Mouse (Mus musculus): Measurements from ENCODE around the gene Wdr1.

Gene Wdr1

DNA sequence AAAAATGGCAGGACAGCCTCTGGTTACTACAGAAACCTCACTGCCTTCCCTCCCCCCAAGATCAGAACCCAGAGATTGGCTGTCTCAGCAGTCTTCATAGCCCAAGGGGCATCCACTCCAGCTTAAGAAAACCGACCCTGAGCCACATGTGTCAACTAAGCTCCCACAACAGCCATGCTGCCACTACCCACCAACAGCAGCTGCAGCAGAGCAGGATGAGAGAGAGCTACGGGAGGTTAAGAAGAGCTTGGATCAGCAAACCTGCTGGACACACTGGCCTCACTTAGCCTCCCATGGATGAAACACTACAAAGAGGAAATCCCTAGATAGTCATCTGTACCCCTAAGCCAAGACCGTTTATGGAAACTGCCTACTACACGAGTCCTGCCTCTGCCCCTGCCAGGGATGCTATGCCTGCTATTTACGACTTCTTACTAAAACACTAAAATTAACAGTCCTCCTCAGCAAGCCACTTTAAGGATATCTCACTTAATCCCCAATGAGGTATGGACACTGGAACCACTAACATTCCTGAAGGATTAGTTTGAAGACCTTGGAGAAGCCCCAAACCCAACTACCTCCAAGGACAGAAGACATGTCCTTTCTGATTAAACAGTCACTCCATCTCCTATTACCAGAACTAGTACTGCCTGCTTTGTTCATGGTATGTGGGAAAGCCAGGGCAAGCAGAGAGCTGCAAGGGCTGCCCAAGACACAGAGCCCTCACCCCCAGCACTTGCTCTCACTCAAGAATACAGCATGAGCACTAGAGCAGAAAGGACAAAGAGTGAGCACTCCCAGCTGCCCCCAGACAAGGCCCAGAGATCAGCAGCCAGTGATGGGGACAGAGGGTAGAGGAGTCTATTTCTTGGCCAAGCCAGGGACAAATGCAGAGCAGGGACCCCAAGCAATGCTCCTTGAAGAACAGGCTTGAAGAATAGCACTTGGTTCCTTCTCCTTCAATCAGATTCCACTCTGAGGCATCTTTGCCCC, 18.3 kb downstream of the Wdr1 start:
- DNase-seq (ENCODE audit: low spot score), result no peak

DNA sequence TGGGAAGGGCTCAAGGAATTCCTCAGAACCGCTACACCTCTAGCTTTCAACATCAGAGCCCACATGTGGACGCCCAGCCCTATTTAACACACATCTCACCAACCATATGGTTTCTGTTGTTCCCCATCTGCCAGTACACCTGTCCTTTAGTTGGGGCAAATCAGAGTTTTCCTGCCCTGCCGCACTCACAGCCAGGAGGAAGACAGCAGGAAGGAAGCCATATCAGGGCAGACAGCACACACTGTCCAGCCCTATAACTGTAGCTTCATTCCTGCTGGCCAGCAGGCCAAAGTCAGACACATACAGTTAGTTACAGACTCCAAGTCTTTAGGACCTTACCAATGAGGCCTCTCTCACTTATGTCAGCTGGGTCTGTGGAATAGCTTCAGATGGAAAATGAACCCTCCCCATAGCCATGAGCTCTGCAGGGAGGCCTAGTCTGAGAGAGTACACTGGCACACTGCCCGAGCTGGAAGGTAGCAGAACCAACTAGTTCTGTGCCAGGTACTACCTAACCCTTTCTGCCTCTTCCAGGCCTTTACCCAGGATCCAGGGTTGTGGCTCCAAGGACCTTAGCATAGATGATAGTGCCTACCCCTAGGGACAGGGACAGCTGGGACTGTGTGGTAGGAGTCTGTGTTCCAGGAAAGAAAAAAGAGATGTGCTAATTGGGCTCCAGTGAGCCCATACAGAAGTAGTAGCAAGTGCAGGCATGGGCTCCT, 19.4 kb downstream of the Wdr1 start:
- DNase-seq (ENCODE audit: low spot score), result peak; percentile 28

GRCm38 (mm10) chr5:38541728-38542127, 21.3 kb downstream of the Wdr1 start:
- DNase-seq (ENCODE audit: low spot score), result no peak

DNA sequence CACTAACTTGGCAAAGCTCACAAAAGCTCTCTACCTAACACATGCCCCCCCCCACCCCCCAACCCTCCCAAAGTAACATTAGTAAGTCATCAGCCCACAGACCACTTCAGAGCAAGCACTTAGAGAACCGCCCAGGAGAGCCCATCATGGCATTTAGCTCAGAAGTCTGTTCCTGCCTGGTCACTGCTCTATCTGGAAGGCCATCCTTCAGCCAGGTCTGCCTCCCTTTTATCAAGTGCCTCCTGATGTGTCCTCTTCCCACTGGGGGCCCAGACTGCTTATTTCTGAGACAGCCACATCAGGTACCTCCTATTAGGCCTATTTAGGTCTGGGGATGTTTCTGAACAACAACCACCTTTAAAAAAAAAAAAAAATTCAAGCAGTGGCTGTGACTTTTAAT, 22.1 kb downstream of the Wdr1 start:
- no peak for DNase-seq (ENCODE audit: low spot score)

GRCm38 (mm10) chr5:38538508-38538907, 24.5 kb downstream of the Wdr1 start:
- DNase-seq (ENCODE audit: low spot score), result no peak

GRCm38 (mm10) chr5:38537845-38538244, 25.2 kb downstream of the Wdr1 start:
- no peak for DNase-seq (ENCODE audit: low spot score)

DNA sequence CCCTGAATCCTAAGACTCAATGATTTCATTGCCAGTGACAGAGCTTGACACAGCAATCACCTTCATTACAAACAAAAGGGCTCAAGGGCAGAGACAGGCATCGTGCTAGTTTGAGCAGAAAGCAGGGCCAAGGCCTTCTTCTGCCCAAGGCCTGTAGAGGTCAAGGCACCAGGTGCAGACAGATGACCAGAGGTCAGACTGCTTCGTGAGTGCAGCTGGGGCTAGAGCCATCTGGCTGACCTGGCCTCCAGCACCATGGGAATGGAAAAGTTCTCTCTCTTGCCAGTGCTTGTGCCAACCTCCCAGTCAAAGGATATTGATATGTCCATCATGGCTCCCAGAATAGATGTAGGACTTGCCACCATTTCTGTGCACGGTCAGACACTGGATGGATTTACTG, 26.2 kb downstream of the Wdr1 start:
- no peak for DNase-seq (ENCODE audit: low spot score)

GRCm38 (mm10) chr5:38532084-38532483, 30.9 kb downstream of the Wdr1 start:
- no peak for DNase-seq (ENCODE audit: low spot score)

DNA sequence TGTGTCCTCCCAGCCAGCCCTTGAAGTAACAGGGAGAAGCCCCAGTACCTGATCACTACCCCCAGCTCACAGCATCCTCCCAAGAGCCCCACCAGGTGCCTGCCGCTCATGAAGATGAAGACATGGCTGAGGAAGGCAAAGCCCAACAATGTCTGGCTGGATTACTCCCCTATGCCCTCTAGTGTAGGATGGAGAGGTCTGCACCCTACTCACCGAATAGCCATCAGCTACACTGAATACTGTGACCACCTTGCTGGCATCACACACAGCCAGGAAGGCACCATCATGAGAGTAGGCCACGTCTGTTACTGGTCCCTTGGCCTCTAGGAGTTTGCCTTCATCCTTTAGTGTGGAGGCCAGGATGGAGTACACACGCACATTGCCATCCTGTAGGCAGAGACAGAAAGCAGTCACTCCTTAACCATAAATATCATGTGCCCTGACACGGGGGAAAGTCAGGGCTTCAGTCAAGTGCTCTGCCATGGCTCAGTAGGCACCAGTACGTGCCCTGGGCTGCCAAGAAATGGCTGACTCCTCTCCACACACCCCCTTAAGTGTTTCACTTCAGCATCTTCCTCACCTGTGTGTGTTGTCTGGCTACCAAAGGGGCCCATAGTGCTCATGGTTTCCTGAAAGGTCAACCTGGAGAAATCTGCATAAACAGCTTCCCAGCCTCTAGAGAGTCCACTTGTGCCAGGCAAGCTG, 33.1 kb downstream of the Wdr1 start:
- no peak for DNase-seq (ENCODE audit: low spot score)

- no peak for DNase-seq (ENCODE audit: low spot score)
These were observed 40.0 kb downstream of the Wdr1 start for GRCm38 (mm10) chr5:38522977-38523376.

DNA sequence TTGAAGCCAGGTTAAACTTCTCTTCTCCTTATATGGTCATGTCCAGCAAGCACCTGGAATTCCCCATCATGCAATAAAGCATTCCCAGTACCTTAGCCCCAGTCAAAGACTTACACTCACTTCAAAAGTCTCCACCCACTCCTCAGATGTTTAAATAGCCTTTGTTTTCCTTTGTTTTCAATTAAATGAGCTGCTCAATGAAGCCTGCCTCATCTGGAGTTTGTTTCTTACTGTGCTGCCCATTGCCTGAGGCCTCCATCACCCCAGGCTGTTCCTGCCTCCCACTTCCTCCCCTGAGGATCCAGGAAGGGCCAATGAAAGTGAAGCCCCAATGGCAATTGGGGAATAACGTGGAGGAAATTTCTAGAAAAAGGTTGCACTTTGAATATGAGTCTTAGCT, 42.2 kb downstream of the Wdr1 start:
- DNase-seq (ENCODE audit: low spot score), result no peak

GRCm38 (mm10) chr5:38516267-38516666, 46.8 kb downstream of the Wdr1 start:
- DNase-seq (ENCODE audit: low spot score), result peak; percentile 15

GRCm38 (mm10) chr5:38512991-38513390, 50.0 kb downstream of the Wdr1 start:
- no peak for DNase-seq (ENCODE audit: low spot score)

GRCm38 (mm10) chr5:38509568-38509967, 53.5 kb downstream of the Wdr1 start:
- DNase-seq (ENCODE audit: low spot score), result no peak

GRCm38 (mm10) chr5:38505435-38505765, 57.6 kb downstream of the Wdr1 start:
- DNase-seq (ENCODE audit: low spot score), result no peak

DNA sequence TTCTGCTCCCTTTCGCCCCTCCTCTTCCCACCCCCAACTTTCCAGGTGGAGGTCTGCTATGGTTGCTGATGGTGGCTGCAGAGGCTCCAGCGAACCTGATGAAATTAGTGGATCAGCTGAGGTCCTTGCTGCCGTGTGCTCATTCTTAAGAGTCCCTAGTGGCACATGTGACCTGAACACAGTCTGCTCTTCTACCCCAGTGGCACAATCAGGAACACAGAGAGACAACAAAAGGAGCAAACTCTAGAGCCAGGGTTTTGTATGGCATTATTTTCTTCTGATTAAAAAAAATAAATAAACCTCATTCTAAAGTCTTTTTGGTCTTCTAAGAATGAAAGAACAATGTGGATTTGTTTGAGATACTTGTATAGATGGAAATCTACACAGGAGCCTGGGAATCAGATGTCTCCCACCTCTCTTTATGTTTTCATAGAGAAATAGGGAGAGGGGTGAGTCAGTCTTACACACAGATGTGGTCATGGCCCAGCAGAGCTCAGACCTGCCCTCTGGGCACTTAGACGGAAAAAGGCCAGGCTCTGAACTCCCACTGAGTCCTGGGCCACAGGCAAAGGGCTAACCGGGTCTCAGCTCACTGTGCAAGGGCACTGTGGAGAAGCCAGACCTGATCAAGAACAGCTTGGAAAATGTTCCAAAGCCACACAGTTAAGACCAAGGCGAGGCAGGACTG, 58.1 kb downstream of the Wdr1 start:
- DNase-seq (ENCODE audit: low spot score), result no peak

GRCm38 (mm10) chr5:38504116-38504515, 58.9 kb downstream of the Wdr1 start:
- no peak for DNase-seq (ENCODE audit: low spot score)

GRCm38 (mm10) chr5:38502992-38503391, 60.0 kb downstream of the Wdr1 start, which contains the start of gene Slc2a9:
Slc2a9 (minus strand) TSS chr5:38503143.
- DNase-seq (ENCODE audit: low spot score), result no peak

DNA sequence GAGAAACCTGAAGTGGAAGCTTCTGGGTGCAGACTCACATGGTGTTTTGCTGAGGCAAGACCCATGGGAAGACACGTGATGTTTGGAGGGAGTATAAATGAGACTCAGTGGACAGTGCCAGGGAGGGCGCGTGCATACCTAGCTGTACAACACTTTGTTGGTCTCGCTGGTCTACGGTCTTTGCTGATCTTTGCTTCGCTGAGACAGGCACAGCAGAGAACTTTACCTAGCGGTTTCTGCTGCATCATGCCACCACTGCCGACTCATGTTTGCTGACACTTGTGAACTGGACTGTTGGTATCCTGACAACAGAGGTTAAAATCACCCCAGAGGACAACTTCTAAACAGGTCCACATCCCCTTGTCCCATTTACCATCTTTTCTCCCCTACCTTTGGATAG, 63.0 kb downstream of the Wdr1 start:
- DNase-seq (ENCODE audit: low spot score), result no peak

- DNase-seq (ENCODE audit: low spot score), result no peak
These were observed 63.7 kb downstream of the Wdr1 start for GRCm38 (mm10) chr5:38499316-38499811.

DNA sequence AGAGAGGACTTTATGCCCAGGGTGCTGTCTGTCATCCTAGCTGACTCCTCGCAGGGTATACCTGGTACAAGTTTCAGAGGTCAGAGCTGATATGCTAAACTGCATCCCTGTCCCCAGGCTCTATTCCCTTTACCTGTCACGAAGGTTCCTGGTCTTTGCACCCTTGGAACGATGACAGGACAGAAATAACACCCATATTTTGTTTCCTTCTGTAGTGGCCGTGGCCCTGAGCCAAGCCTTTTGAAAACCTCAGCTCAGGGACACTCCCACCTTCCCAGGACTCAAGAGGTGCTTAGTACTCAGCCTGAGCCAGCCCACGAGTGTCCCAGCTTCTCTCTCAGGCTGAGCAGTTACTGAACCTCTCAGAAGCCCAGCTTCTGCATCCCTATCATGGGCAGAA, 64.5 kb downstream of the Wdr1 start:
- DNase-seq (ENCODE audit: low spot score), result no peak
